Mouse (Mus musculus) heart, adult 8-10 months (tissue): ENCODE measurements around the gene Edn3. TPM values are rescaled to one million over a fixed set of nuclear protein-coding genes. Genes with fewer than 3 reads are reported as not detected.

Experiments used
- DNase-seq: peaks from one replicate; pipeline ENCODE4 v3.0.0; 2022; ENCODE audit warnings: low spot score
- total RNA-seq, 4 experiments: library from RNA; stranded (reverse); gene quantifications; 2 replicates each; pipeline ENCODE4 v1.2.4; 2022

Gene Edn3
- total RNA-seq, 4 experiments from 2014 or later: 2.4 to 7.1 (median 4.8) TPM

- no peak for DNase-seq
Observed at GRCm38 (mm10) chr2:174796998-174797397, 36.6 kb downstream of the Edn3 start.

GRCm38 (mm10) chr2:174797495-174798068, 37.2 kb downstream of the Edn3 start:
- DNase-seq: no peak

GRCm38 (mm10) chr2:174802453-174802852, 42.0 kb downstream of the Edn3 start:
- DNase-seq: no peak

- no peak for DNase-seq
Observed at GRCm38 (mm10) chr2:174803661-174804060, 43.2 kb downstream of the Edn3 start.

GRCm38 (mm10) chr2:174807900-174808299, 47.5 kb downstream of the Edn3 start:
- DNase-seq: no peak

GRCm38 (mm10) chr2:174809296-174809695, 48.9 kb downstream of the Edn3 start:
- DNase-seq: no peak

GRCm38 (mm10) chr2:174813306-174813705, 52.9 kb downstream of the Edn3 start:
- no peak for DNase-seq

- DNase-seq: no peak
Observed at GRCm38 (mm10) chr2:174816163-174816562, 55.7 kb downstream of the Edn3 start.

GRCm38 (mm10) chr2:174820286-174820685, 59.9 kb downstream of the Edn3 start:
- no peak for DNase-seq

- DNase-seq: no peak
Observed at GRCm38 (mm10) chr2:174827829-174828228, 67.4 kb downstream of the Edn3 start.

- no peak for DNase-seq
Observed at GRCm38 (mm10) chr2:174833608-174834007, 73.2 kb downstream of the Edn3 start.

Other genes starting within 250 kb of the Edn3 start
- under 1 TPM; 0.03 to 0.14 (median 0.06) TPM for gene Zfp831, start 117.1 kb upstream of the Edn3 start, total RNA-seq
- 1 to 10 TPM in 2 of 4 experiments, under 1 TPM in 2; 0.65 to 1.3 (median 0.95) TPM for gene Gm14444, start 249.6 kb downstream of the Edn3 start, total RNA-seq